Mouse (Mus musculus) G1E (cell line): ENCODE results near the gene Tmem186.

Experiments
- CTCF ChIP-seq: IDR thresholded peaks from 2 replicates; pipeline ENCODE4 v1.5.1; 2012; ENCODE audit warnings: low read depth, low read length, inconsistent platforms, mixed read lengths
- GATA1 ChIP-seq: IDR thresholded peaks from 2 replicates; pipeline ENCODE4 v1.6.1; 2012; ENCODE audit warnings: borderline replicate concordance, low read length, inconsistent platforms, mixed read lengths
- TAL1 ChIP-seq: conservative IDR thresholded peaks from 2 replicates; pipeline ENCODE4 v1.6.1; 2012; ENCODE audit warnings: low read depth, low read length, inconsistent platforms, mixed read lengths

- TF ChIP-seq CTCF (no peak), GATA1 (no peak), TAL1 (no peak)
Measured at GRCm38 (mm10) chr16:8655599-8655998, 18.1 kb upstream of the Tmem186 start.
